Mouse (Mus musculus): ENCODE measurements at regions not wholly inside any gene's neighbourhood (a gene's known extent, or its start where the extent isn't known, plus 50 kb on each side); places are given as distances from the start of the nearest gene placed in this dataset.
"Not testable (repeated sequence)": the region's sequence is repeated elsewhere in the genome, so short reads cannot be mapped to it uniquely, and the experiment has no call there.

DNA sequence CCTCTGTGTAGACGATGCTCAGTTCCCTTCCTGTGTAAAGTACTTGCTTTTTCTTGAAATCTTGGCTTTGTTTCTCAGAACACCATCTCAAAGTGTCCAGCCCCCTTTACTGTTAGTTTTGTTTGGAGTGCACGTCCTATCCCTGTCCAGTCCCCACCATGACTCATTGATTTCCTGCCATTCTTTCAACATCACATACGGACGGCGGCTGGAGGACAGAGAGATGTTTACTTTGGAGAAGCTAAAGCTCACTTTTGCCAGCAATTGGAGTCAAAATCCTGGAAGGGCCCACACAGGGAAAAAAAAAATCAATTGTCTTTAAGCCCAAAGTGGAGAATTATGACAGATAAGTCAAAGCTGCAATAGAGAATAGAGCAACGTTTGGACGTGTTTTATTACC lies 51.8 kb downstream of the Gm5426 start:
- no peak for DNase-seq (ENCODE audit: low spot score)

GRCm38 (mm10) chr10:96190168-96190987 lies 54.0 kb downstream of the Gm5426 start:
- no peak for DNase-seq (ENCODE audit: low spot score)

DNA sequence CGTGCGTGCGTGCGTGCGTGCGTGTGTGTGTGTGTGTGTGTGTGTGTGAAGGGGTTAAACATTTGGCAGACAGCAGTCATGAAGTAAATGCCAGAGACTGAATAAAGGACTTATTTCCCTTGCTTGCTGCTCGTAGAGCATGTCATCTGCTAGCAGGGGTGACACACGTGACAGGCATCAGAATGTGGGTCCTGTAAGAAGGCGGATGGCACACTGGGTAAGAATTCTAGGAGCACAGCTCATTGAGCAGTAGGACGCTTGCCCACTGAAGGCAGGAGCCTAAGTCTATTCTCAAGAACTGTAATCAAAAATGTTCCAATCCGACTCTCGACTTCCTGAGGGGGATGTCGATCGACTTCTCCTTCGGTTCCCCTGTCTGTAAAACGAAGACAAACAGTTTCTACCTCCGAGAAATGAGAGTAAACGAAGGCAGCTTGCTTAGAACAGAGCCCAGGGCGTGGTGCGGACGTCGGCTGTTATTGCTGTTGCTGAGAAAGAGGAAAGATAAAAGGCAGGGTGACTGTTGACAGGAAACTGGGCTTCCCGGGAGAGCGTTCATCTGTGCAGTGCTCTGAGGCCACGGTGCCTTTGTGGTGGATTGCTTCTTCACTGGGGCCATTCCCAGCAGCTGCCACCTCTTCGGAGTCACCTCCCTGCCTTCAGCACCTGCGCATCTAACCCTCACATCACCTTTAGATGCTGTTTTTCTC lies 64.7 kb downstream of the Gm5426 start:
- no peak for DNase-seq (ENCODE audit: low spot score)

DNA sequence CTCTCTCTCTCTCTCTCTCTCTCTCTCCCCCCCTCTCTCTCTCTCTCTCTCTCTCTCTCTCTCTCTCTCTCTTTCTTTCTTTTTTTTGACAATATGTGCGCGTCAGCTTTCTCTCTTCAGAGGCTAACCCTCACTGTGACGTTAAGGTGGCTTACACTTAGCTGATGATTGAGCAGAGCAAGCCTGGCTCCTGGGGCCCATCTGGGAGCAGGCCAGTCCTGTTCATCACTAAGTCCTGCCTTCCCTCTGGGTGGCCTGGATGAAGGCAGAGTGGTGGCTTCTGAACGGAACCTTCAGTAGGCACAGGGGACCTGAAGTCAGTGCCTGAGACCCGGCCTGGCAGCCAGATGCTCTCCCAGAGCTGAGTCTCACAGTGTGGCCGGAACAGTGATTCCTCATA lies 65.5 kb downstream of the Gm5426 start:
- no peak for DNase-seq (ENCODE audit: low spot score)

DNA sequence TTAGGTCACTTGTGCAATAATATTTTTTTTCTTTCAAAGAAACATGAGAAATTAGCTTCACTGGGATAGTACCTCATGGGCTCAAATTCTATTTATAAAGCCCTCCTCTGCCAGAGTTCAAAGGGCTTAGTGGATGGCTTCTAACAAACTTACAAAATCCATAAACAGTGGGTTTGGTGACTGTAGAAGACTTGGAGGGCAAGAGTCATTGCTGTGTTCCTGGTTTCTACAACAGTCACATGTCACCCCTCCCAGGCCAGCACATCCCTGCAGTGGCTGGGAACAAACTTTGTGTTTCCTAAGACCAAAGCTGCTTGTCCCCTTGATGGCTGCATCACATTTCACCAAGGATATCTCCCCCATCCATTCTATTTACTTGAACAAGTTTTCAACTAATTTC lies 66.5 kb downstream of the Gm5426 start:
- DNase-seq (ENCODE audit: low spot score) = no peak

DNA sequence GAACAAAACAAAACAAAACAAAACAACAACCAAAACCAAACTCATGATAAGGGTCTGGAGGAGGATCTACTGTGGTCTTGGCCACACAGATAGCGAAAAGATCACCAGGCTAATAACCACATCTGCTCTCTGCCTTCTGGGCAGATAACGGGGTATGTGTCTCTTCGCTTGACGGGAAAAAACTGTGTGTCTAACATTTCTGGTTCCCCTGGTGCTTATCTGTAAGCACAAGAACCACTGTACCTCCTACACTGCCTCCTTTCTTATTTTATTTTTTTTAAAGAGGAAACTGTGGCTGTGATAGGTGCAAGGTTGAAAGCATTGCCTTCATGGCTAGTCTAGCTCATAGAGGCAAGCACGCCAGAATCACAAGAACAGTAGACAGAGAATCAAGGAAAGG lies 67.8 kb downstream of the Gm5426 start:
- no peak for DNase-seq (ENCODE audit: low spot score)

DNA sequence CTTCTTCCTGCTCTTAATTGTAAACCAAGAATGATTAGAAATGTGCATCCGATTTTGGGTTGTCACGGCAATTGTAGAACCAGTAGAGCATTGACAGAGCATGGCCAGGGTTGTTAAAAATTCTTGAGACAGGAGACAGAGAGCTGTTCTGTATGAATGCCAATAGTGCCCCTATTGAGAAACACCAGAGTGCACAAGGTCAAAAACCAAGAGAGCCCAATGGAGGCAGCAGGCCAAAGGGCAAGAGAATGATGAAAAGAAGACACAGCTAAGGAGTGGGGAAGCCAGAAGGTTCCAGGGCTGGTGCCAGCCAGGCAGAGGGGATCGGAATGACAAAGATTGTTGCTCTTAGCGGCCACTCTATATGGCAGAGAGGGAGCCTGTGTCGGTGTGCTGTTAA lies 72.8 kb downstream of the Gm5426 start:
- no peak for DNase-seq (ENCODE audit: low spot score)

DNA sequence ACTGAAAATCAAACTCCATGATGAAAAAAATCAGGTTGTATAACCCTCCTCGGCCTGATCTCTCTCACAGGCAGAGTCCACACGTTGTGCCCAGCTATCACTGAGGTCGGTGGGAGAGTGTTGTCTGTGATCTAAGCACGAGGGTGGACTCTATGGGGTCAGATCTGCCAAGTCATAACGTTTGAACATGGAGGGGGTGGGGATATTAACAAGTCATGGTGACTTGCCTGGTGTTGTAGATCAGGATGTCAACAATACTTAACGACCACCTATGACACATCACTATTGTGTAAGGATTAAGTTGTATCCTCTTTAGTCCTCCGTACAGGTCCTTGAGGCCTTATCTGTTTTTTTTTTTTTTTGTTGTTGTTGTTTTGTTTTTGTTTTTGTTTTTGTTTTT lies 74.8 kb downstream of the Gm5426 start:
- DNase-seq (ENCODE audit: low spot score) = no peak

- DNase-seq (ENCODE audit: low spot score) = peak; percentile 70
Measured at GRCm38 (mm10) chr10:96213876-96214275, 77.5 kb downstream of the Gm5426 start.

DNA sequence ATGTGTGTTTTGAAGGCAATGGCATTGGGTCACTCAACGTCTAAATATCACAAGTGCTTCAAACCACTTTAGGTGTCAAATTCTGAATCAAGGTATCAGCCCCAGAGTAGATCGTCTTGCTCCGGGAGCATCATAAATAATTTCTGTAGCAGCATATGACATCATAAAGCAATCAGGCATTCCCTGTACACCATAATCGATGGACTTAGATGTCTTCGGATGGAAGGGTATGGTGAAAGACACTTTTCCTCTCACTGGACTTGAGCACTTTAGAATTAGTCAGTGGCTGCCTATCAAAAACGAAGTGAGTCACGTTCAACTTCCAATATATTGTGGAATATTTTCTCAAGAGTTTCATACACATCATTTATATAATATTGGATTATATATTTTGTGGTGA lies 77.9 kb downstream of the Gm5426 start:
- no peak for DNase-seq (ENCODE audit: low spot score)

GRCm38 (mm10) chr10:96214946-96215345 lies 78.5 kb downstream of the Gm5426 start:
- DNase-seq (ENCODE audit: low spot score) = no peak

- DNase-seq (ENCODE audit: low spot score) = no peak
Measured at GRCm38 (mm10) chr10:96220731-96221130, 84.3 kb downstream of the Gm5426 start.

DNA sequence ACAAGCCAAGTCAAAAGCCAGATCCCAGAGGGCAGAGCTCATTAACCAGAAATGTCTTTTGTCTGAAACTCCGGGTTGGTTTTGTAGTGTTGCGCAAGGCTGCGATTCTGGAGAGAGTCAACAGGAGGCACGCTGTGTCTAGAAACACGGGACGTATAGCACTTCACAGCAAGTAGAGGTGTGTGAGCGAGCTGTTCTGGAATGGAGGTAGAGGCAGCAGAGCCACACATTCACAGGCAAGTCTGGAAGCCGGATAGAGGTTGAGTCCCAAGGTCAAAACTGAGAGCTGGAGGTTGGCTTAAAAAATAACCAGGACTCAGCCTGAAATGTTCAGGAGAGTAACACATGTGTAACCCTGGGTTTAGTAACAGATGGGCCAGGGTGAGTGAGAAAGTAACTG lies 94.0 kb downstream of the Gm5426 start:
- peak; percentile 25 for DNase-seq (ENCODE audit: low spot score)

DNA sequence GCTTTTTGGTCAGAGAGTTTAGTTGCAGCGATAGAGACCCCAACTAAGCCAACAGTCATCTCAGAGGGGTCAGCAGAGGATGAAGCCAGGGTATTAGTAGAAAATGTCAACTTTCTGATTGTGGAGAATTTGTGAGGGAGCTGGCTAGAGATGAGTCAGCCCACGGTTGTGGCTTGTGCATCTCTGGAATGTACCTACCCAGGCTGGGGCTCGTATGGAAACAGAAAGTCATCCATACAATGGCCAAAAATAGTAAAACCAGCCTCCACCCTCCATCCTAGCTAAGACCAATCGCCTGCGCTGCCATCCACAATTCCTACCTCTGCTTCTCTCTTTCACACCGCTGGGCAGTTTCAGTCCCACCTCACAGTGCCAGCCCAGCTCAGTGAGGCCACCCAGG lies 94.9 kb downstream of the Gm5426 start:
- no peak for DNase-seq (ENCODE audit: low spot score)

GRCm38 (mm10) chr10:96232889-96233288 lies 96.5 kb downstream of the Gm5426 start:
- DNase-seq (ENCODE audit: low spot score) = no peak

DNA sequence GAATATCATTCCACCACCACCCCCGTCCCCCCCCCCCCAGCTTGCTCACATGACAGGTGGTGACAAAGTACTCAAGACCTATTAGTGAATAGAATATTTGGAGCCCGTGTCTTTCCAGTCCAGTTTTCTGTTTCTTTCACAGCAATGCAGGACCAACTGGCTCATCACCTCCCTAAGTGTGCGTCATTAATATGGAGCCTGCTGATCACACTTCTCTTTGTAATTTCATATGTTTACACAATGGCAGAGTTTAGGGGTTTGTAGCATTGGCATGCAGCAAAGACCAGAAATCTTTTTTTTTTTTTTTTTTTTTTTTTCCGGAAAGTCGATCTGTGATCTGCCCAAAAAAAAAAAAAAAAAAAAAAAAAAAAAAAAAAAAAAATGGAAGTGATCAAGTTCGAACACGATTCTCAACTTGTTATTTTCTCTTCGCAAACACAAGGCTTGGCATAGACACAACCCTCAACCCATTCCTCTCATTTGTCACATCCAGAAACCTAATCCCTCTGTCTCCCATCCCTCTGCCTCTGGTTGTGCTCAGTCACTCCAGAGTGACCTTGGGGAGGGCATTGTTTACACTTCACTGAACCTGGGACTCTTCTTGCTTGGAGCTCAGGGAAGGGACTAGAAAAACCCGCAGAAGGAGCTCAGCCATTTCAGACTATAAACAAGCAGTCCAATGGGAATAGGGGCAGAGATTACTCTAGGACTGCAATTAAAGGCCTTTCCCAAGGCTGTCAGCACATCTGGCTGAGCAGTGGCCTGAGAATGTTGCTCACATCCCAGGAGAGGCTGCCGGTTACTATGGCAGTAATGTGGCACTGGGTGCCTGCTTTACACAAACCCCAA lies 98.4 kb downstream of the Gm5426 start:
- no peak for DNase-seq (ENCODE audit: low spot score)

- not testable (repeated sequence) for DNase-seq (ENCODE audit: low spot score)
Measured at GRCm38 (mm10) chr10:96236031-96236430, 99.6 kb downstream of the Gm5426 start.

GRCm38 (mm10) chr10:96236777-96237373 lies 100.5 kb downstream of the Gm5426 start:
- no peak for DNase-seq (ENCODE audit: low spot score)

- DNase-seq (ENCODE audit: low spot score) = no peak
Measured at GRCm38 (mm10) chr10:96237572-96238130, 101.2 kb downstream of the Gm5426 start.

DNA sequence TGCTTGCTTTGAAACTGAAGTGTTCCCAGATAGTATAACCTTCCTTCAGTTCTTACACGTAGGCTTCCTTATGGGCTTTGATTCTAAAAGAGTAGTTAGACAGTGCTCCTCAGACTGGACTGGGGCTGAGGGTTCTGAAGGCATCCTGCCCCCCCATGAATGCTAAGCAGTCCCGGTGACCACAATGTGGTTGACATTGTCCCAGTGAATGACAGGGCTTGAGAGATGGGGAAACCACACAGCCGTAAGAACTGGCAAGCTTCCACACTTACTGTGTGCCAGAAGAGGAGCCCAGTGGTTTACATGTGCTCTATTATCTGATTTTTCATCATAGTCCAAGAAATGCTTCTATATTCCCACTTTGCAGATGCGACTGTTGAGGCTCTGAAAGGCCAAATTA lies 101.8 kb downstream of the Gm5426 start:
- no peak for DNase-seq (ENCODE audit: low spot score)

DNA sequence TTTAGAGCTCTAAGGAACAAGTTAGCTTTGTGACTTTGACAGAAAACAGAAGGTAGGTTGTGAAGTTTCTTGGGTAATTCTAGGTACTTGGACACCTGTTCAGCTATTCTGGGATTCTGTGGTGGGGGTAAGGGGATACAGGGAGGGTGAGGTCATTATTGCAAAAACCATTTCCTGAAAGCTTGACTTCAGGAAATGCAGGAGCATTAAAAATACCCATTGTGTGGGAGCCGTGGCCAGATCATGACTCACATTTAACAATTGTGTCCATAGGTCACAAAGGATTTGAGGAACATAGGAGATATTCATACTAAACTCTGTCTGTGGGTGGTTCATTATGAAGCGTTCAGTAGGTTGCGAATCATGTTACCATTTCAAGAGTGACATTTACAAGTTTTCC lies 102.4 kb downstream of the Gm5426 start:
- no peak for DNase-seq (ENCODE audit: low spot score)

DNA sequence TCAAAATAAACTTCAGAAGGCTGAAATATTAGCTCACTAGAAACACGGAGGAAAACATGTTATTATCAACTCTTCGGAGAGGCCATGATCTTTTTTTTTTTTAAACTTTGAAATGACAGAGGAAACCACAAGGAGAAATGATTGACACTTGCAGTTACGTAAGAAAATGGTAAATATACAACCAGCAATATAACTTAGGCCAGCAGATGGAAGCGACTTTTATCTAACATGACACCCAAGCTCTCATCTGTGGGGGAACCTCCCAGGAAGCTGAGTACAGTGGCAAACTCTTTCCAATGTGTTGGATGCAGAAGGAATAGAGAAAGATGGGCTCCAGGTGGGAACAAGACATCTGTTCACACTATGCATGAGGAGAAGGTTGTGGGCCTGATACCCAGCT lies 104.2 kb downstream of the Gm5426 start:
- DNase-seq (ENCODE audit: low spot score) = no peak
